Mouse (Mus musculus) lung, adult 2 months (tissue): ENCODE data around the gene Bclaf1.

Experiments used
- CTCF ChIP-seq: fragments of 200-500 bp; IDR thresholded peaks from 2 replicates; pipeline ENCODE4 v1.5.1; 2011; ENCODE audit warnings: mild to moderate bottlenecking, low read length, control low read depth; ENCODE audit not compliant: insufficient read depth
- POLR2A ChIP-seq: fragments of 200-500 bp; IDR thresholded peaks from 2 replicates; pipeline ENCODE4 v1.6.1; 2011; ENCODE audit warnings: low read depth, mild to moderate bottlenecking, control low read depth, low read length, borderline replicate concordance; ENCODE audit errors: extremely low read depth

GRCm38 (mm10) chr10:20273278-20273677 lies 39.0 kb upstream of the Bclaf1 start:
- TF ChIP-seq POLR2A: no peak
- no peak for TF ChIP-seq CTCF
